ENCODE assay signal across 23 mouse cellular contexts in the genomic region with DNA sequence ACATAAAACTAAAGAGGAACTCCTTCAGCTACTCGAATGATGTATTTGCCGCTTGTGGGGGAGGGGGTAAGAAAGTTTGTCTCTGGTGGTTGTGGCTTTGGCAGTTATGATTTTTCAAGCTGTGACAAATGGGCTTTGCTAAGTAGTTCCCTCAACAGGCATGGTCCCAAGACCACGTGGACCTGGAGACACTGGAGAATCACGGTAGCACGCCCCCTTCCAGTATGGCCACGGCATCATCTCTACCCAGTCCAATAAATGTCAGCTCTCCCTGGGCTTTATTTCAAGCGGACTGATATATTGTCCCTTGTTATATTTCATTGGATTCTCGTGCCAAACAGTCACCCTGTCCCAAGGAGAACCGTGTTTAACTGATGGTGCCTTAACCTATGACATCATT.
"Had no signal": no experiment of that assay in that cellular context is flagged by ENCODE, and none has a peak within 500 bp of the region (broad histone marks: within the 10 kb centered on the region; RNA-seq: fewer than 3 reads in every experiment).

No protein-coding gene starts in this region.

- H3K4me3 ChIP-seq: heart, adult 2 months; heart, embryonic 13.5 days; heart, embryonic 15.5 days; hindbrain, embryonic 13.5 days; hindbrain, embryonic 15.5 days; kidney, embryonic 15.5 days; limb, embryonic 12.5 days; liver, embryonic 13.5 days had no signal

- H3K27me3 ChIP-seq: heart, embryonic 13.5 days; heart, embryonic 15.5 days; hindbrain, embryonic 13.5 days; hindbrain, embryonic 15.5 days; kidney, embryonic 15.5 days; limb, embryonic 12.5 days; liver, embryonic 13.5 days had no signal

- H3K27ac ChIP-seq: heart, adult 2 months; heart, embryonic 13.5 days; heart, embryonic 15.5 days; hindbrain, embryonic 13.5 days; hindbrain, embryonic 15.5 days; hindbrain, postnatal 0 days; kidney, embryonic 15.5 days; kidney, postnatal 0 days; limb, embryonic 12.5 days; liver, embryonic 13.5 days had no signal

- DNase-seq: gastrocnemius, postnatal 14 days; gastrocnemius, postnatal 36 days; heart, adult 2 months; heart, postnatal 14 days; heart, postnatal 36 days; kidney, adult 11 months; kidney, adult 2 months; kidney, adult 9 months; kidney, postnatal 14 days; kidney, postnatal 36 days; layer of hippocampus, adult 9-11 months; layer of hippocampus, postnatal 36 days; left cerebral cortex, postnatal 4 days; liver; liver, embryonic 13.5 days had no signal

- H3K9me3 ChIP-seq: heart, embryonic 13.5 days; heart, embryonic 15.5 days; hindbrain, embryonic 13.5 days; hindbrain, embryonic 15.5 days; kidney, embryonic 15.5 days; limb, embryonic 12.5 days; liver, embryonic 13.5 days had no signal

- H3K36me3 ChIP-seq: heart, embryonic 13.5 days; heart, embryonic 15.5 days; hindbrain, embryonic 13.5 days; hindbrain, embryonic 15.5 days; kidney, embryonic 15.5 days; limb, embryonic 12.5 days; liver, embryonic 13.5 days had no signal

- H3K4me1 ChIP-seq: heart, embryonic 13.5 days; heart, embryonic 15.5 days; hindbrain, embryonic 13.5 days; hindbrain, embryonic 15.5 days; kidney, embryonic 15.5 days; limb, embryonic 12.5 days; liver, embryonic 13.5 days had no signal
